Mouse (Mus musculus): Measurements from ENCODE around the gene Tnxb.

The Tnxb gene

DNA sequence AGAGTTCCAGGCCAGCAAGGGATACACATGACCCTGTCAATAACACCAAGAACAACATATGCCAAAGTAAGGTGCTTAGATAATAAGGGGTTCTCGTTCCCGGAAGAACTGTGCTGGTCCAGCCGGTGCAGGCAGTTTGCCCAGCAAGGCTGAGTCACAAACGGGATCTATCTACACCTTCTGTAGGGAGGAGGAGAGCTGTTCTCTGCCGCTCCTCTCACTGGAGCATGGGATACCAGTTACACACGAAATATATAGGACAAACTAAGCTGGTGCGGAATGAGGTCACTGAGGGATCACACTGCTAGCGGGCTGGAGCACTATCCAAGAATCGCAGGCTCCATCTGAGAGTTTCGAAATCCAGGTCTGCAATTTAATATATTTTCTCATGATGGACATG lies 26.4 kb upstream of the Tnxb start:
- DNase-seq, result peak in 1 of 2 experiments; percentile 47

DNA sequence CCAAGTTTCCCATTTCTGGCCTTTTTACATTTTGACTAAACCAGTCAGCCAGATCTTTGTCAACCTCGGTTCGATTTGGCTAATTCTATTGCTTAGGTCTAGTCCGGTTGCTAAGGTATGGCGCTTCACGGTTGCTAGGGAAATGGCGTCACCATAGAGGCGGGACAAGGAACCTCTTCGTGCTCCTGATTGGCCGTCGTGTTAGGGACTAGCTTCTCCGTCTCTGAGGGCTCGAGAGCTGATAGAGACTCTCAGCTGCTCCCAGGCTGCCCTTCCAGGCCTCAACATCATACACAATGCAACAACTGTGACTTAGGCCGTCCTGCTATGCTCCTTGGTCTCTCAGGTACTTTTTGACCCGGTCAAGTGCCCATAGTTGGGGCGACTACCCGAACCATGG lies 25.7 kb upstream of the Tnxb start, which contains the start of gene Fkbpl:
Fkbpl (plus strand) TSS at position 157 of the 400 bp plus-strand sequence.
- peak; percentile 97 for DNase-seq

DNA sequence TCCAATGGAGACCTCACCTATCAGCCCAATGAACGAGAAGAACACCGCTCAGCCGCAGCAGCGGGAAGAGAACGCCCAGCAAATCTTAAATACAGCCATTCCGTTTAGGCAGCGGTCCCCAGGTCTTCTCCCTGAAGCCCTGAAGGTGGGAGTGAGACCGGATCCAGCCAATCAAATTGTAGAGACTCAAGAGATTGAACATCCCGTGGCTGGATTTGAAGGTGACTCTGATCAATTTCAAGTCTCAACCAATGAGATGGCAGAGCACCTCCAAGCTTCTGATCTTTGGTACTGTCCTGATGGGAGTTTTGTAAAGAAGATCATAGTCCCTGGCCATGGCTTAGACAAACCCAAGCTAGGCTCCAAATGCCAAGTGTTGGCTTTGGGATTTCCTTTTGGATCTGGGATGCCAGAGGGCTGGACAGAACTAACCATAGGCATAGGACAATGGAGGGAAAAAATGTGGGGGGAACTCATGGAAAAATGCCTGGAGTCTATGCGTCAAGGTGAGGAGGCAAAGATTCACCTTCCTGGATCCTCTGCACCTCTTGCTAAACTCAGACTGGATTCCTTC lies 25.0 kb upstream of the Tnxb start:
- no peak for DNase-seq

DNA sequence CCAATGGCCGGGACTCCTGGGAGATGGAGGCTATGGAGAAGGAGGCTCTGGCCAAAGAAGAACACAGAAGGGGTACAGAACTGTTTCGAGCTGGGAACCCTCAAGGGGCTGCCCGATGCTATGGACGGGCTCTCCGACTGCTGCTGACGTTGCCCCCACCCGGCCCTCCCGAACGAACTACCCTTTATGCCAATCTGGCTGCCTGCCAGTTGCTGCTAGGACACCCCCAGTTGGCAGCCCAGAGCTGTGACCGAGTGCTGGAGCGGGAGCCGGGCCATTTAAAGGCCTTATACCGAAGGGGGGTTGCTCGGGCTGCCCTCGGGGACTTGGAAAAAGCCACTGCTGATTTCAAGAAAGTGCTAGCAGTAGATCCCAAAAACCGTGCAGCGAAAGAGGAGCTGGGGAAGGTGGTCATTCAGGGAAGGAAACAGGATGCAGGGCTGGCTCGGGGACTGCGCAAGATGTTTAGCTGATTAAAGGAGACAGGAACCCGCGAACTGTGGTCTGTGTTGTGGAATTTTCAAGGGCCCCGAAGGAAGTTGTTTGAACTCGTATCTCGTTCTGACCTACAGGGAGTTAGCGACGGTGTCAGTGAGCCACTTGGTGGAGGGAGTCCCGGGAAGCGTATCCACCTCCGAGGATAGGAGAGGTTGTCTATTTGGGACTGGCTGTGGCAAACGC lies 24.4 kb upstream of the Tnxb start:
- DNase-seq, result peak; percentile 48 to 56

DNA sequence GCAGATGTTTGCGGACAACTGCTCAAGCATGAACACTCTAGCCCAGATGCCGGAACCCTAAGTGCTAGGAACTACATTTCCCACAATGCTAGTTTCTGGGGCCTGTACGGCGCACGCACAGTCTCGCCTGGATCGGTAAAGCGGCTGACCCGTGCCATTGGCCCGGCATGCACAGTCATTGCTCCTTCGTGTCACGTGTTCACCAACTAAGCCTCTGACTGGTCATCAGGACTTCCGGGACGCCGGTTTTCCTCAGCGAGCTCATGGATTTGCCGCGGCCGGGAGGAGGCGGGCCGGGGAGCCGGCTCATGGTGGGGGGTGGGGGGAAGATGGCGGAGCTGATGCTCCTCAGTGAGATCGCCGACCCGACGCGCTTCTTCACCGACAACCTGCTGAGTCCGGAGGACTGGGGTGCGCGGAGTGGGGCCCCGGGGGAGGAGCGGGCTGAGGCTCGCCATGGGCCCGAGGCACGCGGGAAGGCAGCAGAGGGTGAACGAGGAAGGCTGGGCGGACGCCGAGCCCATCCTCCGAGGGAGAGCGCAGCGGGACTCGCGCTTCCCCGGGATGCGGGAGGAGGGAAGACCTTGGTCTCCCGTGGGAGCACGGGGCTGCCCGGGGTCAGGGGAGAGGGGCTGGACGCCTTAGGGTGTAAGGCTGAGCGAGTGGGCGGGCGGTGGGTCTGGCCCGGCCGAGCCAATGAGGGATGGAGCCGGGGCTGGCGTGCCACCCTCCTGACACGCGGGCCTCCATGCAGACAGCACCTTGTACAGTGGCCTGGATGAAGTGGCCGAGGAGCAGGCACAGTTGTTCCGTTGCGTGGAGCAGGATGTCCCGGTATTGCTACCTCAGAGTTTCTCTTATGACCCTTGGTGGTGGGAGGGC lies 23.2 kb upstream of the Tnxb start, which contains the start of gene Atf6b:
Atf6b (plus strand) TSS at position 241 of the 882 bp plus-strand sequence.
- peak; percentile 95 to 97 for DNase-seq

DNA sequence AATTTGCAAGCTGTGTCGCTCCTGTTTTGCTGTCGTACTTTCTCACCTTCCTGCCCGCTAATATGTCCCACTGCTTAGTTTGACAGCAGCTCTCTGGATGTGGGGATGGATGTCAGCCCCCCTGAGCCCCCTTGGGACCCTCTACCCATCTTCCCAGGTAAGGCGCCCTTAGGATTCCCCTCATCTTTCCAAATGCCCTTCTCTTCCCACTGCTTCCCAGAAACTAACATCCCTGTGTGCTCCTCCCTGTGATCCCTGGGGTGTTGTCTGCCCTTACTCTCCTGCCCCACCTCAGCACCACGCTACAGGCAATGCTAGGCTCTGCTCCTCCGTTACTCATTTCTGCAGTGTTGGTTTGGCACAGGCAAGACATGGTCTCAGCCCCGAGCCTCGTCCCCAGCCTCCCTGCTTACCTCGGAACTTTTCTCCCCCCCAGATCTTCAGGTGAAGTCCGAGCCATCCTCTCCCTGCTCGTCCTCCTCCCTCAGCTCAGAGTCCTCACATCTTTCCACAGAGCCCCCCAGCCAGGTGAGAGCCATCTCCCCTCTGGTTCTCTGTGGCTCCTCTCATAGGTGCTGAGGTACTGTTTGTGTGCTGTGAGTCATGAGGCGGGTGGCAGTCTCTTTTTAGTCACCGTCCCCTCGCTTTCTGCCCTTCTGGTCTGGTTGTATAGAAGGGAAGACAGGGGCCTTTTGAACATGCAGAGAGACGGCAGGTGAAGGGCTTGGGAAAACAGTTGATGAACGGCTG lies 22.0 kb upstream of the Tnxb start:
- DNase-seq, result no peak

DNA sequence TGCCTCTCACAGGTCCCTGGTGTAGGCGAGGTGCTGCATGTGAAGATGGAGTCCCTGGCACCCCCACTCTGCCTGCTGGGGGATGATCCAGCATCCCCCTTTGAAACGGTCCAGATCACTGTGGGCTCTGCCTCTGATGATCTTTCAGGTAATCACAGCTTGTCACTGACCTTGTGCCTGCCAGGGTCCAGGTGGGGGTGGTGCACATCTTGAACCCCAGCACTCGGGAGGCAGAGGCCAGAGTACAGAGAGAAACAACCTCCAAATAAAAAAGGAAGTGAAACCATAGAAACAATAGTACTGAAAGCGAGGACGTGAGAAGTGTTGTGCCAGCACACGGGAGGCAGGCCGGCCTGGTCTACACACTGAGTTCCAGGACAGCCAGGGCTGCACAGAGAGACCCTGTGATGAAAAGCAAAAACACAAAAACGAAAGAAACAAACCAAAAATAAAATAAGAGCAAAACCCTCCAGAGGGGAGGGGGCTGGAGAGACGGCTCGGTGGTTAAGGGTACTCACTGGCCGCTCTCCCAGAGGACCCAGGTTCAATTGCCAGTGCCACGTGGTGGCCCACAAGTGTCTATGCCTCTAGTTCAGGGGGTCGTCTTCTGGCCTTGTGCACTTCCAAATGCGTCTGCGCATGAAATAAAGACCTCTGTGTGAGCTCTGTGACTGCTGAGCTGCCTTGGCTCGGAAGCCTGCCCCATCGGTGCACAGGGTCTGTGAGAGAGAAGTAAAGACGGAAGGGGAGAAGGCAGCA lies 21.1 kb upstream of the Tnxb start:
- no peak for DNase-seq

DNA sequence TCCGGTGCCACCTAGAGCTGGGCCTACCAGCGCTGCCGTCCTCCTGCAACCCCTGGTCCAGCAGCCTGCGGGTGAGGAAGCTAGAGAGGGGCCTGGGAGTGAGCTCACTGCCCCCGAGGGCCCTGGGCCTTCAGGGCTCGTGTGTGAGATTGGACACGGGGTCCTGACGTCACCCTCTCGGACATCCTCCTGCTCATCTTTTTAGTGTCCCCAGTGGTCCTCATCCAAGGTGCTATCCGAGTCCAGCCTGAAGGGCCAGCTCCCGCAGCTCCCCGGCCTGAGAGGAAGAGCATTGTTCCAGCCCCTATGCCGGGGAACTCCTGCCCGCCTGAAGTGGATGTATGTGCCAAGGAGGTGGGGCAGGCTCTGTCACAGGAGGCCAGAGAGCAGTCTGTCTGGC lies 19.6 kb upstream of the Tnxb start:
- DNase-seq, result no peak

DNA sequence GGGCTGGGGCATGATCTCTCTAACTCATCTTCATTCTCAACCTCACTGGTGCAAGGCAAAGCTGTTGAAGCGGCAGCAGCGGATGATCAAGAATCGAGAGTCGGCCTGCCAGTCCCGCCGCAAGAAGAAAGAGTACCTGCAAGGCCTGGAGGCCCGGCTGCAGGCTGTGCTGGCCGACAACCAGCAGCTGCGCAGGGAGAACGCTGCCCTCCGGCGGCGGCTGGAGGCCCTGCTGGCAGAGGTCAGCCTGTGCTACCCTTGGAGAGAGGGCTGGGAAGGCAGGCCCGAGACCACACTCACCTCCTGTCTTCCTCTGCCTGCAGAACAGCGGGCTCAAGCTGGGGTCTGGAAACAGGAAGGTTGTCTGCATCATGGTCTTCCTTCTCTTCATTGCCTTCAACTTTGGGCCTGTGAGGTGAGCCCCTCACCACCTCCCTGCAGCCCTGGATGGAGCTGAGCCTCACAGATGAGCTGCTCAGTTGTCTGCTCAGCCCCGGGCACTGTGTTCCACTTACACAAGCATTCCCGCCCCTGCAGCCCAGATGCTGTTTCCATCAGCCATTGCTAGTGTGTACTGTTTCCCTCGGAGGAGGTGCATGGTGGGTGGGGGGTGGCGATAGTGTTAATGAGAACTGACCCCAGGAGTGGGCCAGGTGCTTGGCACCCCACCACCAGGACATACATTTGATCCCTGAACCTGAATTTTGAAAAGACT lies 18.7 kb upstream of the Tnxb start:
- DNase-seq, result peak; percentile 54 to 56

DNA sequence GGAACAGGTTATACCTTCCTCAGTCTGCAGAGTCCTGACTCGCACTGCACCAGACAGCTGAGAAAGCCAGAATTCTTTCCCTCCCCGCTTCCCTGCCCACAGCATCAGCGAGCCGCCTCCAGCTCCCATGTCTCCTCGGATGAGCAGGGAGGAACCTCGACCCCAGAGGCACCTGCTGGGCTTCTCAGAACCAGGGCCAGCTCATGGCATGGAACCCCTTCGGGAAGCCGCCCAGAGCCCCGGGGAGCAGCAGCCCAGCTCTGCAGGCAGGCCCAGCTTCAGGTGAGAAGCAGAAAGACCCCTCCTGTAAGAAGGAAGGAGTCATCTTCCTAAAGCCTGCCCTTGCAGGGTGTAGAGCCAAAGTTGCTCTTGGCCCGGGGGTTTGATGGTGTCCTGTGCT lies 17.8 kb upstream of the Tnxb start:
- no peak for DNase-seq

DNA sequence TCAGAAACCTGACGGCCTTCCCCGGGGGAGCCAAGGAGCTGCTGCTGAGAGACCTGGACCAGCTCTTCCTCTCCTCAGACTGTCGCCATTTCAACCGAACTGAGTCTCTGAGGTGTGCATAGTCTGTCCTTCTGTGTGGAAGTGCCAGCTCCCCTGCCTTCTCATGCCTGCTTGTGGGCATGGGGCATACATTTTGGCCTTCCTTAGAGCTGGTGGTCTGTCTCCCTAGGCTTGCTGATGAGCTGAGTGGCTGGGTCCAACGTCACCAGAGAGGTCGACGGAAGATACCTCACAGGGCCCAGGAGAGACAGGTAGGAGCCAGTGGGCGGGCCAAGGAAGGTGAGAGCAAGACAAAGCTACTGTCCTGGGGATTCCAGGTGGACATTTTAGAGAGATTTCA lies 17.4 kb upstream of the Tnxb start:
- no peak for DNase-seq

DNA sequence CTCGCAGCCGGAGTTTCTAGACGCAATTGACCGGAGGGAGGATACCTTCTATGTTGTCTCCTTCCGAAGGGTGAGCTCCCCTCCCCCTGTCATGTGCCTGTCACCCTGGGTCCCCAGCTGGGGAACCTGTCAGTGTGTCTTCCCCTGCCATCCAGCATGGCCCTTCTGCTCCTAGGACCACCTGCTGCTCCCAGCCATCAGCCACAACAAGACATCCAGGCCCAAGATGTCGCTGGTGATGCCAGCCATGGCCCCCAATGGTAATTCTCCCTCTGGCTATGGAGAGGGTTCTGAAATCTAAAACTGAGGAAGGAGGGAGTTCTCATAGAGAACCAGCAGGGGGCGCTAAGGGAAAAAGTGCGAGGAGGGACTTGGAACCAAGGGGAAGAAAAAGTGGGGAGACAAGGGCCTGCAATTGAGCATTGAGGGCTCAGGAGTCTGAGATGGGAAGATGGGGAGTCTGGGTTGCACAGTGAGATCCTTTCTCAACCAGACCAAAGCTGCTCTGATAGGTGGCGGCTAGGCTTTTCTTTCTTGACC lies 16.5 kb upstream of the Tnxb start:
- DNase-seq, result peak; percentile 79 to 84

DNA sequence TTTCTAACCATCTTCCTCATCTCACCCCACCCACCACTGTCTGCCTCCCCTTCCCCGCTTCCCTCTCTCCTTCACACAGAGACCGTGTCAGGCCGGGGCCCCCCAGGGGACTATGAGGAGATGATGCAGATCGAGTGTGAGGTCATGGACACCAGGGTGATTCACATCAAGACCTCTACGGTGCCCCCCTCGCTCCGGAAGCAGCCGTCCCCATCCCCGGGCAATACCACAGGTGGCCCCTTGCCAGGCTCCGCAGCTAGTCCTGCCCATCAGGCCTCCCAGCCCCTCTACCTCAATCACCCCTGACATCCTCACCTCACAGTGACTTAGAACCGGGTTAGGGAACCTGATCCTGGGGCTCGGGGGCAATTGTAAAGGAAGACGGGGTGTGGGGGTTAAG lies 15.9 kb upstream of the Tnxb start:
- DNase-seq, result peak in 1 of 2 experiments; percentile 39

DNA sequence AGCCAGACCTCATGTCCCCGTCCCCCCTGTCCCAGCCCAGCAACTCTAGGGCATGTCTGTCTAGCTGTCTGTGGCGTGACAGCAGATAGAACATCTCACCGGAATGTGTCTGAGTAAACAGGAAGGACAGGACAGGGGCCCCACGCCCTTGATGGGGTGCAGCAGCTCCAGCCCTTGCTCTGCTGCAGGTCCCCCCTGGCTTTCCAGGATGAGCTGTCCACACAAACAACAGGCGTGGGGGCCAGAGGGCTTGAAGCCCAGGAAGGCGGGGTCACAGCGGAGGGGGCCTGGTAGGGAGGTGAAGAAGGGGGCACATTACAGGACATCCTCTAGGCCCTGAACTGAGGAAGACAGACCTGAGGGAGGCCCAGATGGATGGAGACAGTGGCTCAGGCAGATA lies 15.2 kb upstream of the Tnxb start:
- DNase-seq, result no peak

DNA sequence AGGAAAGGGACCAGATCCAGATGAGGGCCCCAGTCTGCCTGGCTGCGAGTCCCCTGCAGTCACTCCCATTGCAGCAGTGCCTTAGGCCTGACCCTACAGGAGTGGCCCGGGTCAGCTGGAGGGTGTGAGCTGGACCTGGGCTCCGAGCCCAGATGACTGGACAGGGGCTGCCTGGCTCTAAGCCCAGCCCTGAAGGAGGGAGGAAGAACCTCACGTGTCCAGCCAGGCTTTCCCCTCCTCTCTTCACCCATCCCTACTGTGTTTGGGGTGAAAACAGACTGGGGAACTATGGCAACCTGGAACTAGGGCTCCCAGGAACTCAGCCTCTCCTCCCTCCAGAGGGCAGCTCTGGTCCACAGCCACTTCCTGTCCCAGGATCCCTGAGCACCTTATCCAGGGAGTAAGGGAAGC lies 14.7 kb upstream of the Tnxb start:
- peak; percentile 55 to 68 for DNase-seq

DNA sequence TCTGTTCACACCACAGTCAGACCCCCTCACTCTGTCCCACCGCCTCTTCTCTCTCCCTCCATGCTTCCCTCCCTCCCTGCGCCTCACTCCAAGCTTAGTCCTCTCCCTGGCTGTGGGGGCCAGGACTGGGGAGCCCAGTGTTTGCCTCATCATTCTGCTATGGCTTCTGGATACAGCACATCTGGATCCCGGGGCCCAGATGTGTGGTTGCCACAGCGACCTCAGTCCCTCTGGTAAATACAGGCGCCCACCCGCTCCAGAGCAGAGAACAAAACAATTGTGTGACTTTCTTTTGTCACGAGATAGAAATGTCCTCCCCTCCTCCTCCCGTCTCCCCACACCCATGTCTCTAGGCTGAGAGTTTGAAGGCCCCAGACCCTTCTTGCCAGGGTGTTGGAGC lies 13.7 kb upstream of the Tnxb start:
- no peak for DNase-seq

DNA sequence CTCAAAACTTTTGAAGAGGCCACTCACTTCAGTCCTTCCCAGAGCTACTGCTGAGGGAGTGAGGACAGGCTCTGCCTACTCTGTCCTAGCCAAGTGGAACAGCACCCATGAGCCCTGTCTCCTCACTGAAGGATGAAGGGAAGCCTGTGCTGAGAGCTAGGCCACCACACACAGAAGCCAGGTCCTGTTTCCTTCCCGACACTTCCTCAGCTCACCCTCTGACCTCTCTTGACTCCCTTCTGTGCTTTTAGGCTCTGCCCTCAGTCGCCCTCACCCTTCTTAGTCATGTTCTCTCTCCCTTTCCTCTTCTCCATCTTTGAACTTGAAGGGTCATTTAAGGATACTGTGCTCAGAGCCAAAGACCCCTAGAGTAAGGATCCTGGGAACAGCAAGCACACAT lies 13.1 kb upstream of the Tnxb start:
- no peak for DNase-seq

DNA sequence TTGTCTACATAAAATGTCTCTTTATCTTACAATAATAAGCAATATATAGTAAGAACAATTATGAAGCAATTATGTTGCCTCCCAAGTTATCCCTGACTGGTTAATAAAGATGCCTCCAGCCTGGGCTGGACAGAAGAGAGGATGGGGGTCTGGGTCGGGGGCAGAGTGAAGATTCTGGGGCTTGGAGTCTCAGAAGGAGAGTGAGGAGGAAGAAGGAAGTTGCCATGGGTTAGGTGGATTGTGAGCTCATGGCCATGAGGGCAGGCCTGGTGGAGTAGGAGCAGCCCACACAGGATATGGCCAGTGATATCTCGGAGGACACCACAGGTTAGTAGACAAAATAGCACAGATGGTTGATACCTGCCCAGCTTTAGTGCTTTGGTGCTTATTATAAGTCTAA lies 12.2 kb upstream of the Tnxb start:
- no peak for DNase-seq

DNA sequence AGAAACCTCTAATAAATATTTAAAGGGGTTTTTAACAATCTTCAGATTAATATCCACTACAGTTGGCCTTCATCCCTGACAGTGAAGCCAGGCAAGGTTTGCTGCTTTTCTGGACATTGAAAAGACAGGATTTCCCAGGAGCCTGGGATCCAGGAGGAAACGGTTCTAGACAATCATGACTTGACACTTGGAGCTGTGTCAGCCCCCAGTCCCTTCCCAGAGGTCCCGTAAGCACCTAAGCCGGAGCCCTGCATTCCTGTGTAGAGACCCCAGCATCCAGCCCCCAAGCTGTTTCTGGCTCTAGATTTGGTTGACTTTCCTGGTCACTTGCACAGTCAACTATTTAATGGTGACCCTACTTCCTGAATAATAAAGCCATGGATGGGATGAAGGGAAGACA lies 11.7 kb upstream of the Tnxb start:
- DNase-seq, result no peak

DNA sequence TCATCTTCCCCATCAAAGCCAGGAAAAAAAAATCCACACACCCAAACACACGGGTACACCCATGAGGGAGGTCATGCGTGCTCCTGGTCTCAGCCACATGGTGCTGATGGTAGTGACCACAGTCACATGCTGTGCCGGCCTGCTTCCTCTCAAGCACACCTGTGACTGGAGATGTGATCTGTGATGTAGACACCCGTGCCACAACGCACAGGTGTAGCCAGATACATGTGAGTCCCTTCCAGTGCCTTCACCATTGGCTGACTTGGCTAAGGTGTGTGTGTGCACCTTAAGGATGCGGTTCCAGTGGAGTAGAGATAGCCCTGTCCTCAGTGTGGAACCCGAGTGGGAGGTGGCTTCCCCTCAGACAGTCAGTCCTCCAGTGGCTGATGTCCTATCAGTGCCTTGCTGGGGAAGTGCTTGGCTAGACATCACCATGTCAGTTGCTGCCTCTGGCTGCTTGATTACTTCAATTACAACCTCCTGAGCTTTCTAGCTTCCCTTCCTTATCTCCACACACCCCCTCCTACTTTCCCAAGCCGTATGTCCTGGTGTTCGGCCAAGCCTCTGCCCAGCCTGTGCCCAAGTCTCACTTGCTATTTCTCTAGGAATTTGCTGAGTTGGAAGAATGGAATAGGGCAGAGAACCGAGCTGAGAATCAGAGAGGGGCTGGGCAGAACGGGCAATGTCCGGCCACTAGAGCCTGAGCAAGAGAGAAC lies 11.0 kb upstream of the Tnxb start:
- no peak for DNase-seq

DNA sequence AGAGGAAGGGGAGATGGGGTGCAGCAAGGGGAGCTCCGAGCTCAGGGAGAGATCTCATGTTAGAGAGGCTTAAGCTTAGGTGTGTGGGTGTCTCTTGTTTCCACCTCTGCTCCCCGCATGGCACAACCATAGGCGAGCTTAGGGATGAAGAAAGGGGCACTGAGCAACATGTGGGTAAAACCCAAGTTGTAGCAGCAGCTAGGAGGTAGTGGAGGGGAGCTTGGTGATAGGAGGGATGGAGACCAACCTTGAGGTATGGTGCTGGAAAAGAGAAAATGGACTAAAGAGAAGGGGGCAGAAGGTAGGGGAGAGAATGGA lies 10.5 kb upstream of the Tnxb start:
- DNase-seq, result no peak

Measured in cerebellum, postnatal 10 days (tissue).